Mouse (Mus musculus) cerebellum, adult 2 months (tissue): Measurements from ENCODE around the gene Eml4.

Experiments
- CTCF ChIP-seq: fragments of 200-500 bp; IDR thresholded peaks from 2 replicates; pipeline ENCODE4 v1.5.1; 2011; ENCODE audit warnings: low read depth, mild to moderate bottlenecking, control low read depth, low read length, moderate library complexity, borderline replicate concordance; ENCODE audit not compliant: insufficient read depth
- POLR2A ChIP-seq: fragments of 200-500 bp; IDR thresholded peaks from 2 replicates; pipeline ENCODE4 v1.6.1; 2011; ENCODE audit warnings: low read length, control low read depth, borderline replicate concordance; ENCODE audit not compliant: insufficient read depth

DNA sequence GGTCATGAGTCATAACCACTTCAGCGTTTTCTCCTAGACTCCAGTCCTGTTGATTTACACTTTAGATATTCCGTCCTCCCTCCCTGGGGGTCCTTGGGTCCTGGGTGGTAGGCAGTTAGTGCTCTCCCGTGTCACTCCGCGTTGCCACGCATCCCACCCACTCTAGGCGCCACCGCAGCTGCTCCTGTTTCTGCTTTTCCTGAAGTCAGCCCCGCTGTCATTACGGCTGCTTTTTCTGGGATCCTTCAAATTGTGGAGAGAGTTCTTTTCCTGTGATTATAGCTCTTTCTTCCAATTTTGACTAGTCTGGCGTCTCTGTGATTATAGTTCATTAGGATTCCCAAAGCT lies 26.5 kb upstream of the Eml4 start:
- no peak for TF ChIP-seq CTCF
- no peak for TF ChIP-seq POLR2A
